Mouse (Mus musculus): ENCODE data around the gene Il4i1.

GRCm38 (mm10) chr7:44836423-44837053, 20.4 kb downstream of the Il4i1 start:
- no peak for TF ChIP-seq CTCF (IDR thresholded peaks at IDR 0.05; ENCODE audit: low read depth)
- no peak for TF ChIP-seq EP300 (optimal IDR thresholded peaks at IDR 0.05)
